Mouse (Mus musculus) naive thymus-derived CD4-positive, alpha-beta T cell, adult 2 months (primary cell): ENCODE data around the gene Ube2j2.
A peak's percentile ranks its signal among the peaks of the same experiment; 100 is the strongest.

Experiments used
- DNase-seq: peaks from one replicate; pipeline ENCODE4 v3.0.0-alpha.2; 2011; ENCODE audit warnings: low read depth

Gene Ube2j2

DNA sequence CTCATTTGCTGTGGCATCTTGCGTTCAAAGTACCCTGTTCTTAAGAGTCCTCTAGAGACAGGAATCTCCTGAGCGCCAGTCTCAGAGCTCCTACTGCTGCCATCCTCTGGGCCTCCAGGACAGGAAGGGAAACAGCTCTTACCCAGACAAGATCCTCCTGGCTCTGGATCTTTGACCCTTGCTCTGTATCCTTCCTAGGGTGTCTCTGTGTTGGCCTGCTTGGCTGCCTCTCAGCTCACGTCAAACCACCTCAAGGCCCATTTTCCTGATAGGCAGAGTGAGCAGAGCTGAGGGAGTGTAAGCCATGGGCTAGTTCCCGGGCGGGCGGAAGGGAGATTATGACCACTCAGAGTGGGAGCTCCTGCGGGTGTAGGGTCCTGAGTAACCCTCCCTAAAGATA lies 19.5 kb downstream of the Ube2j2 start:
- no peak for DNase-seq

DNA sequence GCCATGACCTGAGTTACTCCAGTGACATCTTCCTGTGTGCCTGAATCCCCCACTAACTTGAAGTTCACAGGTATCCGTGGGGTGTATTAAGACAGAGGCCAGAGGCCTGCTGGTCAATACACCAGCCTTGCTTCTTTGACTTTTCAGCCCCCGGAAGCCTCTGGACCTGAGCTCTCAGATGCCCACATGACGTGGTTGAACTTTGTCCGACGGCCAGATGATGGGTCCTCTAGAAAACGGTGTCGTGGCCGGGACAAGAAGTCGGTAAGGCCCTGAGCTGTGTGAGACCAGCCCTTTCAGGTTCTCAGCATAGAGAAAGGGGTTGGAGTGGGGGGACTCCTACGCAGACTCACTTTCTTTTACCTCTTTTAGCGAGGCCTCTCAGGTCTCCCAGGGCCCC lies 20.8 kb downstream of the Ube2j2 start:
- DNase-seq, result no peak

DNA sequence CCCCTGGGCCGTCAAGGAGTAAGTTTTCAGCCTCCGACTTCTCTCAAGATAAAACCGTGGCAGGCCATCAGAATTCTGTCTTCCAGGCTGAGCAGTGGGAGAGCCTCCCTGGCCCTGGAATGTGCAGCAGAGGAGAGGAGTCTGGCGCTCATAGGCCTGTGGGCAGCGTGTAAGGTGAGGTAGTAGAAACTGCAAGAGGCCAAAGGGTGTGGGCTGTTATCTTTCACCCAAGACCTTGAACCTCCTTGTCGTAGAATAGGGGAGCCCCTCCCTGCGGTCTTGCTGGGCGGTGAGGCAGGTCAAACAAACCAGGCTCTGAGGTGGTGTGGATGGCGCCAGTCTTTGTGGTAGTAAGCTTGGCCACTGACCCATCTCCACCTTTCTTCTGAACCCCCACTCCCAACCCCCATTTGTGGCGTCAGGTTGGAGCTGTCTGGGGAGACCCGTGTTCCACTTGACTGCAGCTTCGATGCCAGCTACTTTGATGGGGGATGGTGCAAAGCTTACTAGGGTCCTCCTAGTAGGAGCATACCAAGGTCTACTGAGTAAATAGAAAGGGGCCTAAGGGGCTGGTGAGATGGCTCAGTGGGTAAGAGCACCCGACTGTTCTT lies 25.5 kb downstream of the Ube2j2 start:
- no peak for DNase-seq

DNA sequence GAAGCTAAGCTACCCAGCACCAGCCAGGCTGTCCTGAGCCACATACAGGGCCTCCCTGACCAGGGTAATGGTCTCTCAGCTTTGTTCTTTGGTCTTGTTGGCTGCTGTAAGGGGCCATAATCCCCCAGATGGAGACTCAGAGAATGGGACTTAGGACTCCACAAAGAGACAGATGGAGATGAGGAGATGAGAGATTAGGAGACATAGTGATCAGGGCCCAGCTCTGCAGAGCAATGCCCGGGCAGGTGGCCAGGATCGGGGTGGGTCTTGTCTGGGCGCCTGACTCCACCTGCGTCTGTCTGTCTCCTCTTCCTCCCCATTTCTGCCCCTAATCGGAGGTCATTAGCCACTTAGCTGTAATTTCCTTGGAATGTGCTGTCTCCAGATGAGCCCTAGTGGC lies 26.7 kb downstream of the Ube2j2 start:
- no peak for DNase-seq

DNA sequence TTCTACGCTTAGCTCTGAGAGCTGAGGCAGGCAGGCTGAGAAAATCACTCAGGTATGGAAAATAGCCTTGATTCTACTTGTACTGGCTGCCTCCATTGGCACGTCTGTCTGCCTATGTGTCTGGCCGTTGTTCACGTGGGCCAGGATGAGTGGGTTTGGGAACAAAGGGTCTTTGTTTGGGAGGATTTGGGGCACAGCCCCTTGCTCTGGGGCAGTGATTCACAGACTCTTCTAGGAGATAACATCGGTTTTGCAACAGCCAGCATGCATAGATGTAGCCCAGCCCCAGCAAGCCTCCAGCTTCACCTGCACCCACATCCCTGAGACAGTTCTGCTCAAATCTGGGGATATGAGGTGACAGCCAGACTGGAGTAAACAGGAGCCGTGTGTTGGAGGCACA lies 29.0 kb downstream of the Ube2j2 start:
- DNase-seq, result no peak

DNA sequence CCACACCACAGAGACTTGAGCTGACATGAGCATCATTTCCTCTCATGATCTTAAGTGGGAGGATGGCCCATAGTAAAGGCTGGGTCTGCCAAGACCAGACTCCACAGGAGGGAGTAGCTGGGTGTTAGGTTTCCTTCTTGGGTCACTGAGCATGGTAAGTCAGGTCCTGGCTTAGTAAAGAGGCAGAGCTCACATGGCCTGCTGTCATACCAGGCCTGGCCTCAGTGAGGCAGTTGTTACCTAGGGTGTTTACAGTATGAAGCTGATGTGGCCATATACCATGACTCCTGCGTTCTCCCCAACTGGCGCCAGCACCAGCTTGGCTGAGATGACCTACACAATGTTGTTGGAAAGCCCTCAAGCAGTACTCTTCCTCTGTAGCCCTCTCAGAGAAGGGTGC lies 29.6 kb downstream of the Ube2j2 start:
- DNase-seq, result no peak

DNA sequence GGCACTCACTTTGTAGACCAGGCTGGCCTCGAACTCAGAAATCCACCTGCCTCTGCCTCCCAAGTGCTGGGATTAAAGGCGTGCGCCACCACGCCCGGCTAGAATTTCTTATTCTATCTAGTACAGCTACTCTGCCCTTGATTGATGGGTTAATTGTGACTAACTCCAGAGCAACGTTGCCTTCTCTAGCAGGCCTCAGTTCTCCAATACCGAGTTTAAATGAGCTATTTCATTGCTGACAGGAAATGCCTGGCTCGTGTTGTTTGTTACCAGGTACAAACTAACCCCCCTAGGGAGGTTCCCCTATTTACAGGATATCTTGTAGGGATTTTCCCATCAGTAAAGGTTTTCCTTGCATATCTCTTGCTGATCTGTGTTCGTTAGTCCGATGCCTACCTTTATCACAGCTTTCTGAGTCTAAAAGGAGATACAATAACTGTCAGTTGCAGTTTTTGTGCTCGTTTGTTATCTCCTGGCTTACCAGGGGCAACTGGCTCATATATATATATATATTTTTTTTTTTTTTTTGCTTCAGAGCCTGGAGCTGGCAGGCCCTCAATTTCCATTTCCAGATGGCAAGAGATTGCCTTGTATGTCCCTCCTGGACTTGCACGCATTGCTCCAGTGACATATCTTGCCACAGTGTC lies 37.9 kb downstream of the Ube2j2 start:
- no peak for DNase-seq

DNA sequence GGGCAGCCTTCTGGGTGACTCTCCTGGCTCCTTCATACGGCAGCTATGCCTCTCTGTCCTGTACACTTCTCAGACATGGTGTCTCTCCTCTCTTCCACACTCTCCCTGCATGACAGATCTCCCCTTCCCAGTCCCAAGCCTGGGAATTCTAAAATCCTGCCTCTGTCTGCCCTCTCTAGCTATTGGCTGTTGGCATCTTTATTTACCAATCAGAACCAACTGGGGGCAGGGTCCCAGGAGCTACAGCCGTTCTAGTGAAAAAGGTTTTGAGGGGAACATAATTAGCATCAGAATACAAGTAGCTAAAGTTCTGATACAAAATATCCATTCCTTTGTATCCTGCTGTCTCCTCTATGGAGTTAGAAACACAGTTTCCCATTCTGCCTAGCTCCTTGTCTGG lies 40.2 kb downstream of the Ube2j2 start:
- no peak for DNase-seq

DNA sequence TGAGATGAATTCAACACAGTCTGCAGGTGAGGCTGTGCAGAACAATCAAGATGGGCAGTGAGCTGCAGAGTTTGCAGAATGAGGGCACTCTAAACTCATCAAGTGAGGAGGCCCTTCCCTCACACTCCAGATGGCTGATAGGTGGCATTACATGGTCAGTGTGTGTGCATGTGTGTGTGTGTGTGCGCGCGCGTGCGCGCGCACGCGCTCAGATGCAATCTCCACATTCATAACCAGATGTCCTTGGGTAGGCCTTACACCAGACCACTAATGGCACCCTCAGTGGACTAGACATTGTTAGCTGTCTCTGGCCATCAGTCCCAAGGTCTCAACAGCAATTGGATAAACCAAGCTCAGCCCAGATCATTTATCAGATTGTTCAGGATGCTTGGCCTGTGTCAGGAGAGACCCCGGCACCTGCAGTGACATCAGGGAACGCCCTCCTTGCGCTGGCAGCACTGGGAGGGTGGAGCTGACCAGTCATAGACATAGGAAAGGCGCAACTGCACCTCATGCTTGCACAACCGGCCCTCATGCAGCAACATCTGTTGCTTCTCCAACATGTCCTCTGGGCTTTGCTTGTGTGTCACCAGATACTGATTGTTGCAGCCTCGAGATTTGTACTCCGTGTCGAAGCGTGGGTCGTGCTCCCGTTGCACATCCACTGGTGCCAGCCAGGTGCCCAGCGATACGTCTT lies 47.7 kb downstream of the Ube2j2 start:
- no peak for DNase-seq

DNA sequence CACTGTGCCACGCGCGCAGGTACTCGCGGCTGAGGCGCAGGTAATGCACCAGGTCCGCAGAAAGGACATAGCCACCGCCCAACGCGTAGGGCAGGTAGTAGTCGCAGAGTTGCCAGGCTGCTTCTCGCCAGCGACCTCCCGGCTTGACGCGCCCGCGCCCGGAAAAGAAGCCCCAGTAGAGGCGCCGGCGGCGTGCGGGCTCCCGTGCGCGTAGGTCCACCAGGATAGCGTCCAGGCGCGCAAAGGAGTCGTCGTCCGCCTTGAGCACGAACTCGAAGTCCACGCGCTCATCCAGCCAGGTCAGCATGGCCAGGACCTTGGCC lies 48.2 kb downstream of the Ube2j2 start:
- DNase-seq, result no peak

DNA sequence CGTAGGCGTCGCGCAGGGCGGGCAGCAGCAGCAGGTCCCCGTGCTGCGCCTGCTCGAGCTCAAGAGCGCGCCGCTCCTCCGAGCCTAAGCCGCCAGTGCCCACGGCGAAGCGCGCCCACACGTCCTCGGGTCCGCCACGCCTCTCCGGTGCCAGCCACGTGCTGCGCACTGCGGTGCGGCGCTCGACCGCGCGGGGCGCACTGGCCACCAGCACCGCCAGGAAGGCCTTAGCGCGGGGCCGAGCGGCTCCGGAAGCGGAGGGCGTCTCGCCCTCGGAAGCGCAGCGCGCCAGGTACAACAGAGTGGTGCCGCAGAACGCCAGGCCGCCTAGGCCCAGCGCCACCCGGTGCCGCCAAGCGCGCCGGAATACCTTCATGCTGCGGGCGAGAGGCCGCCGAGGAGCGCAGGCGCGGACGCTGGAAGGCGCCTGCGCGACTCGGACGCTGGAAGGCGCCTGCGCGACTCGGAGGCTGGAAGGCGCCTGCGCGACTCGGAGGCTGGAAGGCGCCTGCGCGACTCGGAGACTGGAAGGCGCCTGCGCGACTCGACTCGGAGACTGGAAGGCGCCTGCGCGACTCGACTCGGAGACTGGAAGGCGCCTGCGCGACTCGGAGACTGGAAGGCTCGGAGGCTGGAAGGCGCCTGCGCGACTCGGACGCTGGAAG lies 48.7 kb downstream of the Ube2j2 start, which contains the start of the genes B3galt6 and Sdf4:
B3galt6 (minus strand) TSS at position 409 of the 665 bp plus-strand sequence.
Sdf4 (plus strand) TSS at position 632 of the 665 bp plus-strand sequence.
- peak; percentile 94 for DNase-seq

DNA sequence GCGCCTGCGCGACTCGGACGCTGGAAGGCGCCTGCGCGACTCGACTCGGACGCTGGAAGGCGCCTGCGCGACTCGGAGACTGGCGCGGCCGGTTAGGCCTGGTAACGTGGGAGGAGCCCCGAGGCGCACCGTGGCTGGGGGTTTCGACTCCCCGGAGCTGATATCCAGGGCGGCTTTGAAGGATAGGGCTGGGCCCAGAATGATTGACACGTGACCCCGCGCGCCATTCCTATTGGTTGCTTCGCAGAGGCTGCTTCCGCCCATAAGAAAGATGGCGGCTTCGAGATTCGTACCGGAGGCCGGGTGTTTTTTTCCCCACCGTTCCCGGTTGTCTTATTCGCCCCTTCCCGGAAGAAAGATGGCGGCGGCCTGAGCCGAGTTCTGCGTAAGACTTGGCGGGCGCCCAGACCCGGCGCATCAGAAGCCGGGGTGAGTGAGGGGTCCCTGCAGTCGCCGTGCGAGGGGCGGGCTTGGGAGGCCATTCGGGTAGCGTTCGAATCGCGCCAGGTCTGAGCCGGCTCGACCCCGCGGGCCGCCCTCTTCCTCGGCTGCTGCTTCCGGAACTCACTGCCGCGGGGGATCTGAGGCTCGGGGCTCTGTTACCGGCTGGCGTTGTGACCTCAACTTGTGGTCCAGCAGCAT lies 49.4 kb downstream of the Ube2j2 start:
- DNase-seq, result peak; percentile 99

DNA sequence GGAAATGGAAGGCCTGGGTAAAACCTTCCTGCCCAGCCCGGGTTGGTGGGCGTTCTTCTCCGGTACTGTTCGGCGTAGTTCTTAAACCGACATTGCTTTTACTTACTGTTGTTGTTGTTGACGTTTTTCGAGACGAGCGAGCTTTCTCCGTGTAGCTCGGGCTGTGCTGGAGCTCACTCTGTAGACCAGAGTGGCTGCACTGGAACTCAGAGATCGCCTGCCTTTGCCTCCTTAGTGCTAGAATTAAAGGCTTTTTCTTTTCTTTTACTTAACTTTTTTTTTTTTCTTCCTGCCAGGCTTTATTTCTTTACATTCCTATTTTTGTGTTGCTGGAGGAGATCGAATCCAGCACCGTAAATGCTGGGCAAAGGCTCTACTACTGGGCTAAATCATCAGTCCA lies 50.0 kb downstream of the Ube2j2 start:
- DNase-seq, result no peak

DNA sequence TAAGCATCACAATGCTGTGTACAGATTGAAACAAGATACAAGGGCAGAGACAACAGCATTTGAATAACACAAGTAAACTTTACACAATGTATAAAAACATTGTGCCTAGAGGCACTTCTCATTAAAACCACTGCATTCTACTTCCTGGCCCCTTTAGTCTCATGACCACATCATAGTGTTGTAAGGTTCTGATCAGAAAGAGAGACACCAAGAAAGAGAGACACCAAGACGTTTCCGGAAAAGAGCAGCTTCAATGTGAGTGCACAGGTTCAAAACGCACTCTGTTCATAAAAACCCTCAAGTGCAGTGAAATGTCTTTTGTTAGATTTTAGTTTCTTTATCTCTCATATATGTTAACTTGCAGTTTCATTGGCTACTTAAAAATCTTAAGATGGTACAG lies 60.5 kb downstream of the Ube2j2 start:
- peak; percentile 83 for DNase-seq

DNA sequence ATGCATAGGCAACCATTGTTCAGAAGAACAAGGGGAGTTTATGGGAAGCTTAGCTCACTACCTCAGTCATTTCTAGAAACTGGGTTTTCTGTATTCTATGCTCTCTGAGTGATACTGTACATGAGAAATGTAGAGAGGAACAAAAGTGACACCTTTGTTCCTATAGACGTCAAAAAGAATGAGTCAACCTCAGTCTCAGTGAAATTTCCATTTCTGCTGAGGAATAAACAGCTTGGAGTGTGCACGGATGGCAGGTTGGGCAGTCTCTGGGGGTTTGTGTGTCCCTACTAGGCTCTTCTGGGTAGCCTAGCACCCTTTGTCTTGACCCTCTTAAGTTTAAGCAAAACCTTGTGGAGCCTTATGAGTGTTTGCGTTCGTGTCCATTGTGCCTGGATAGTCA lies 64.7 kb downstream of the Ube2j2 start:
- no peak for DNase-seq
